Mouse (Mus musculus) frontal cortex, postnatal 14 days (tissue): Measurements from ENCODE around the gene Prr7.

Source experiments
- DNase-seq, 2 experiments: peaks; one replicate each; pipeline ENCODE4 v3.0.0; 2022; ENCODE audit warnings: low spot score in 2 of 2

Gene Prr7

DNA sequence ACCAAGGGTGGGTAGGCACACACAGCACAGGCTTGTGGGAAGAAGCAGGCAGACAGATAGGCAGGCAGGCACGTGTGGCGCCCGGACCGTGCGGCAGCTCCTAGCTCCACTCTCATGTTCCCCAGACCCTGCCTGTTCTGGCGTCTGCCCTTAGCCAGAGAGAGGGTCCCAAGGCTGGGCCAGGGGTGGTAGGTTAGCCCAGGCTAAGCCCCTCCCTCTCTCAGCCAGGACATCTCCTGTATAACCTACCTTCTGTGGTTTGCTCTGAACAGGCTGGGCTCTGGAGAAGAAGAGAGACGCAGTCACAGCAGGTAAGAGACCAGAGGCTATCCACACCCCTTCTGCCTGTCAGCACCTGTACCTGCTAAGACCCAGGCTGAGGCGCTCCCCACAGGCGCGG lies 44.5 kb downstream of the Prr7 start:
- DNase-seq = no peak

GRCm38 (mm10) chr13:55510332-55510667 lies 46.2 kb downstream of the Prr7 start:
- DNase-seq = no peak

DNA sequence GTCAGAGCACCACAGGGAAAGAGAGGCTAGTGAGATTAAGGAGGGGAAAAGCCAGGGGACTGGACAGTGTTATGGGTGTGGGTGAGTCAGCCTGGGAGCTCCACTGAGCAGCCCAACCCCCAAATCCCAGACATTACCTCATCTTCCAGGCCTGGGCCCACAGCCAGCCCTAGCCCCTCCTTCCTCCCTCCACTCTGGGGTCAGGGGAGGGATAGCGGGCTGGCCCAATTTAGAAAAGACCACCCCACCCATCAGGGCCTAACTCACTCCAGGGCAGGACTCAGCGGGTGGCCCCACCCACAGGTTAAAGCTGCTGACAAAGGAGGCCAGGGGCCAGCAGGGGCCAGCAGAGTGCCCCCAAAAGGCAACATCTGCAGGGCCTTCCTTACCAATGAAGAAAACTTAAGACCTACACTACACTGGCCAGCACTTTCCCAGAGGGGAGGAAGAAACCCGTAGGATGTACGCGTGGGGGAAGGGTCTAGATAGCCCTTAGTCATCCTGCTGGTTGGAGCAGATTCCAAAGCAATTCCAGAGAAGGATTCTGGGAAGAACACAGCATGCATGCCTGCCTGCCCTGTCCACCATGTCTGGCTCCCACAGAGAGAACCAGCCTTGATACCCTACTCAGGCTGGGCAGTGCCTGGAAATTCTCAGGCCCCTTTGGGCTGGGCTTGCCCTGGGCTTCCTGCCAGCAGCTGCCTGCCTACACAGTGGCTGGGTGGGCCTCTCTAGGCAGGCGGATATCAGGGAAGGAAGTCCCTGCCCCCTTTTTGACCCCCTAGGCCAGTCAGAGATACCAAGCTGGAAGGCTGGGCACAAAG lies 46.8 kb downstream of the Prr7 start:
- DNase-seq = no peak

- DNase-seq = no peak
These were observed 47.4 kb downstream of the Prr7 start for GRCm38 (mm10) chr13:55511492-55511861.

GRCm38 (mm10) chr13:55512379-55513031 lies 48.4 kb downstream of the Prr7 start:
- DNase-seq = no peak

- DNase-seq = peak; percentile 73 to 77
These were observed 49.2 kb downstream of the Prr7 start, which contains the start of gene Pdlim7 for GRCm38 (mm10) chr13:55513111-55513748. TSS of gene Pdlim7 (minus strand) at chr13:55513676.

GRCm38 (mm10) chr13:55513828-55514227 lies 49.8 kb downstream of the Prr7 start:
- DNase-seq = no peak

GRCm38 (mm10) chr13:55516955-55517354 lies 52.9 kb downstream of the Prr7 start:
- DNase-seq = peak; percentile 69 to 89

- no peak for DNase-seq
These were observed 55.5 kb downstream of the Prr7 start for GRCm38 (mm10) chr13:55519606-55520005.

GRCm38 (mm10) chr13:55522730-55523129 lies 58.7 kb downstream of the Prr7 start:
- no peak for DNase-seq
